Comparison of ENCODE assay signal across 8 mouse cellular contexts in the genomic region with DNA sequence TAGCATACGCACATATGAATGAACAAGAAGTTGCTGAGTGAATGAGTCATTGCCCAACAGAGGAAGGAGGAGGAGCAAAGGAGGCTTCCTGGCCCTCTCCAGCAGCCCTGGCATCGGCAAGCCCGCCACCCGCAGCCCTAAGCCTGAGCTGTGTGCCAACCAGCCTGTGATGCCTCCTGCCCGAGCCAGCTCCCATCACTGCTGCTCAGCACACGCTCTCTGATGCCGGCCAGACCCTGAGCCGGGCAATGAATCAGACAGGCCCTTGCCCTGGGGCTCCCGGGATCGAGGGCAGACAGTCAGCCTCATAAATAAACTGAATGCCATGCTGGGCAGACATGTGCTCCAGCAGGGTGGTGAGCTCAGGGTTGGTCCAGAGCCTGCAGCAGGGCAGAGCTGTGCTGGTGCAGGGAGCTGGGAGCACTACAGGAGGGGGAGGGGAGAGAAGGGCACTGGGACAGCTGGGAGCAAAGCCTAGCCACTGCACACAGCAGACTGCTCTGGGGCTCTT. TPM values are rescaled to one million over a fixed set of nuclear protein-coding genes. Genes with fewer than 3 reads are reported as not detected.
DNase-seq lines count a peak whose midpoint lies in the region; ATAC-seq lines count a peak whose summit lies in the region.

No protein-coding gene starts in this region.

- no peak overlapping the region for H3K27ac ChIP-seq in liver, embryonic 12.5 days

- H3K4me2 ChIP-seq in liver, embryonic 12.5 days: no peak overlapping the region

- 64% methylated on average over 10 of the region's 10 CpGs for WGBS in liver, embryonic 12.5 days (ENCODE audit: insufficient replicate concordance)

- no peaks in the 10 kb centered on the region for H3K4me1 ChIP-seq in liver, embryonic 12.5 days

- H3K9me3 ChIP-seq in liver, embryonic 12.5 days (replicated peaks): no peaks in the 10 kb centered on the region

- H3K27me3 ChIP-seq in liver, embryonic 12.5 days (replicated peaks): 0 out of 2 replicates have a peak, but pooled peaks cover 11% of the 10 kb centered on the region

- intact Hi-C loops in left cerebral cortex, postnatal 4 days (cut with DNase I): no loop called here

- H3K4me3 ChIP-seq in liver, embryonic 12.5 days: no peak overlapping the region

- DNase-seq in ovary, postnatal 36 days (ENCODE audit: low spot score): peak; percentile 41
- no peak for DNase-seq in ovary, postnatal 10 days (ENCODE audit: low spot score)
- DNase-seq in cerebellum, postnatal 10 days: peak; percentile 93 to 97
- peak; percentile 96 for DNase-seq in left cerebral cortex, postnatal 4 days
- peak; percentile 85 for DNase-seq in right cerebral cortex, adult 18-20 months

- ATAC-seq in granulocyte monocyte progenitor cell, adult 5-6 weeks (replicated peaks; ENCODE audit: poor library complexity, severe bottlenecking): peak; percentile 89
- no peak for ATAC-seq in erythroid progenitor cell, adult 5-6 weeks (replicated peaks; ENCODE audit: low FRiP score, poor library complexity, severe bottlenecking)
- no peak for ATAC-seq in liver, embryonic 12.5 days

- H3K9ac ChIP-seq in liver, embryonic 12.5 days: no peak overlapping the region

- H3K36me3 ChIP-seq in liver, embryonic 12.5 days: no peaks in the 10 kb centered on the region

RNA-seq across cellular contexts. Expression of a gene that starts 27.7 kb away (rescaled TPM):
- not detected in 2 replicates for total RNA-seq in granulocyte monocyte progenitor cell, adult 5-6 weeks (2014; fragmentation: Nextera tagmentation)
- not detected in 2 replicates for total RNA-seq in granulocyte monocyte progenitor cell, adult 5-6 weeks (2017)
- total RNA-seq in left cerebral cortex, postnatal 4 days (2021): not detected
- total RNA-seq in erythroid progenitor cell, adult 5-6 weeks (2015; ENCODE audit: low replicate concordance): not detected in 2 replicates
- total RNA-seq in erythroid progenitor cell, adult 5-6 weeks (2017; ENCODE audit: low replicate concordance): not detected in 2 replicates
- 0.15 and 0.35 TPM in 2 replicates for polyA plus RNA-seq in liver, embryonic 12.5 days (2016; fragmentation: Nextera tagmentation; extraction: Ambion mirVana)
